Mouse (Mus musculus) lung, postnatal 25 days (tissue): ENCODE data around the gene Col9a2.
"Not testable (repeated sequence)": the region's sequence is repeated elsewhere in the genome, so short reads cannot be mapped to it uniquely, and the experiment has no call there.

Experiments
- DNase-seq: peaks from one replicate; pipeline ENCODE4 v3.0.0; 2022; ENCODE audit warnings: low spot score

Col9a2 gene

DNA sequence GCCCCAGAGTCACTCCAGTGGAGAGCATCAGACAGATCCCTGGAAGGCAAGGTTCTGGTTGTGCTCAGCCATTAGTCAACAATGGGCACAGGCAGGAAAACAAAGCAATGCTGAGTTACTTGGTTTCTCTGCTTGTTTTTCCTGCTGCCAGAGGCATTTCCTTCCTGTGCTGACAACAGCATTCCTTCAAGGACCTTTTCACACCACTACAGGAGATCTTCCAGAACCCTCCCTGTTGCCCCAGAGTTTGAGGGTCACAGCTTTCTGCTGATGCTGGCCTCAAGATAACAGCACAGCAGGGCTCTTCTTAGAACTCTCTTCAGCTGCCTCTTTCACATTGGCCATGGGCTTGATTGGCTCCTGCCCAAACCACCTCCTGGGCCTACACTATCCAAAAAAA lies 17.3 kb upstream of the Col9a2 start:
- no peak for DNase-seq

DNA sequence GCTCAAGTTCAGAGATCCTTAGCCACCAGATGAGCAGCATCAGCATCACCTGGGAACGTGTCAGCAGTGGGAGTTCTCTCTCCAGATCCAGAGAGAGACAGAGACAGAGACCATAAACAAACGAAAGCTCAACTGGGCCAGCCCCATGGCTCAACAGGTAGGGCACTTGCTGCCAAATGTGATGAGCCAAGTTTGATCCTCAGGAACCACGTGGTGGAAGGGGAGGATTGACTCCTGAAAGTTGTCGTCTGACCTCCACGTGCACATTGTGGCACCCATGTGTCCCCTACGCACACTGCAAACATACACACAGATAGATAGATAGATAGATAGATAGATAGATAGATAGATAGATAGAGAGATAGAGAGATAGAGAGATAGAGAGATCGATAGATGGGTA lies 15.7 kb upstream of the Col9a2 start:
- DNase-seq: no peak

DNA sequence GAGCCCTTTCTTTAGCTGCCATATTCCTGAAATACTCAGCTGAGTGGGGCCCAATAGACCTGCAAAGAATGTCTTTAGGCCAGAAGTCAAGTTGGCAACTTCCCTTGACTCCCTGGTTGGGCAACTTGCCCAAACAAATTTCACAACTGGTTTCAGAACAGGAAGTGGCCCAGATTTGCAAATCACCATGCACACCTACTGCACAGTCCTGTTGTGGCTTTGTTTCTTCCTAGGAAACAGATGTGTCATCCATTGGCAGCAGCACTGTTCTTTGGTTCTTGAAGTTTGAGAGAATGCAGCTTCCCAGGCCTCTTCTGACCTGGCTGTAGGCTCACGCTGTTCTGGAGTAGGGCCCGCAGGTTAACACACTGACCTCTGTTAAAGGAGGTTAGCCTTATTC lies 15.2 kb upstream of the Col9a2 start:
- DNase-seq: peak; percentile 88

DNA sequence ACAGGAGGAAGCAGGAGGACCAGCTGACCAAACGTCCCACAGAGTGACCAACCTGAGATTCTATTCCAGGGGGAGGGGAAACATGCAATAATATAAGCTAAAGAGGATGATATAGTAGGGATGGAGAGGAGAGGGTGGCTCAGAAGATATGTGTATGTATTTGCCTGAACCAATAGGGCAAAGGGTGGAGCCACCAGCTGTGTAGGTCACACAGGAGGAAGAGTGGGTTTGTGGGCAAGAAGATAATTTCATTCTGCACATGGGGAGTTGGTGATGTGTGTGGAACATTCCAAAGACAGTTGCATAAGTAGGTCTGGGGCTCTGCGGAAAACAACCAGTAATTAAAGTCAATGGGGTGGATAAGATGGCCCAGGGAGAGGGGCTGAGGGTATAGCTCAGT lies 13.5 kb upstream of the Col9a2 start:
- DNase-seq: no peak

DNA sequence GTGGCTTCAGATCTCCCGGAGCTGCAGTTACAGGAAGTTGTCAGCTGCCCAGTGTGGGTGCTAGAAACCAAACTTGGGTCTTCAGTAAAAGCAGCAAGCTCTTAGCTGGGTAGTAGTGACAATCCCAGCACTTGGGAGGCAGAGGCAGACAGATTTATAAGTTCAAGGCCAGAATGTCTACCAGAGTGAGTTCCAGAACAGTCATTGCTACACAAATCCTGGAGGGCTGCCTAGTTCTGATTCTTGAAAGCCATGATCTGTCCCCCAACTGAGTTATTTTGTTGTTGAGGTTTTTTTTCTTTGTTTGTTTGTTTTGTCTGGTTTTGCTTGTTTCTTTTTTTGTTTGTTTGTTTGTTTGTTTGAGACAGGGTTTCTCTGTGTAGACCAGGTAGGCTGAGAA lies 11.0 kb upstream of the Col9a2 start:
- DNase-seq: no peak

DNA sequence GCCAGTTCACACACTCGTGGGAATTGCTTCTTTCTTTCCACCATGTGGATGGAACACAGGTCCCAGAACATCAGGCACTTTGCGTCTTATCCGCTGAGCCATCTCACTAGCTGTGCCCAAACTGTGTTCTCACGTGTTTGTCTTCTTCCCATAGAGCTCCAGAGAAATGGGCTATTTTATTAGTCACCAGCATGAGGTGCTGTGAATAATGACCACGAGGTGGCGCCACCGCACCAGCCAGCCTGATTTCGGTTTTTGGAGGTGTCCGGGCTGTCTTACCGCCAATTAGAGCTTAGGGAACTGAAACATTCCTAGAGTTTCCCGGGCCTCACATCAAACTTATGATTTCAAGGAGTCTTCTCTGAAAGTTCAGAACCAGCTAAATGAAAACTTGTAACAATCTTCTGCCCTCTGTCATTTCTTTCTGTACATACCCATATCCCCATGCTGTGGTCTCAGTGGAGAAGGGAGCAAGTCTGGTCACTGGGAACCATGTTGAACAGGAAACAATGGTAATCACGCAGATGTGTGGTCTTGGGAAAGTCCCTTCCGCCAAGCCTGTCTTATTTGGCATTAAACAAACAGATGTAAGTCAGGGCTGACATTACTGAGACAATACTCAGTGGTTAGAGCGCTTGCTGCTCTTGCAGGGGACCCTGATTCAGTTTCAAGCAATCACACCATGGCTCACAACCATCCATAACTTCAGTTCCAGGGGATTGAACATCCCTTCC lies 10.4 kb upstream of the Col9a2 start:
- DNase-seq: peak; percentile 35

DNA sequence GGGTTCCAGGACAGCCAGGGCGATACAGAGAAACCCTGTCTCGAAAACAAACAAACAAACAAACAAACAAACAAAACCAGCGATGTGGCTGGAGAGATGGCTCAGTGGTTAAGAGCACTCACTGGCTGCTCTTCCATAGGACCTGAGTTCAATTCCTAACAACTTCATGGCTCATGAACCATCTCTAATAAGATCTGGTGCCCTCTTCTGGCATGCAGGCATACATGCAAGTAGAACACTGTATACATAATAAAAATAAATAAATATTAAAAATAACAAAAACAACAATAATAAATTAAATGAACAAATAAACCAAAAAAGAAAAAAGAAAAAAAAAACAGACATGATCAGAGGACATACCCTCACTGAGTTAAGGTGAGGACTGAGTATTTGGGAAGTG lies 9.6 kb upstream of the Col9a2 start:
- no peak for DNase-seq

DNA sequence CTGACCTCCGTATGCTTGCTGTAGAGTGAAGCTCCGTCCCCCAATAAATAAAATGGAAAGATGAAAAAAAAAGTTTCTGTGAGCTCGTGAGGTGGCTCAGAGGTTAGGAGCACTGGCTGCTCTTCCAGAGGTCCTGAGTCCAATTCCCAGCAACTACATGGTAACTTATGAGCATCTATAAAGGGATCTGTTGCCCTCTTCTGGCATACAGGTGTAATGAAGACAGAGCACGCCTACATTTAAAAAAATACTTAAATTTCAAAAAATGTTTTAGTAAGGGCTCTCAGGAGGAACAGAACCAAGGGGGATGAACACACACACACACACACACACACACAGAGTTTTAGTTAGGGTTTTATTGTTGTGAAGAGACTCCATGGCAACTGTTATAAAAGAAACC lies 7.7 kb upstream of the Col9a2 start:
- no peak for DNase-seq

DNA sequence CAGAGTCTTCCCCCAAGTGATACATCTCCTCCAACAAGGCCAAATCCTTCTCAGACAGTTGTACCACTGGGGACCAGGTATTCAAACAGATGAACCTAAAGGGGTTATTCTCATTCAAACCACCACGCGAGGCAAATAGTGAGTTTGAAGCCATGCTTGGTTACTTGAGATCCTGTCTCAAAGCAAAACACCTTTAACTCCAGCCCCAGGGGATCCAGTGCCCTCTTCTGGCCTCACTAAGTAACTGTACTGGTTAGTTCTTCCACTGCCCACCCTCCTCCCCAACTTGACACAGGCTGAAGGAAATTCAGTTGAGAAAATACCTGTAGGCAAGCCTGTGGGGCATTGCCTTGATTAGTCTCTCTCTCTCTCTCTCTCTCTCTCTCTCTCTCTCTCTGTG lies 6.2 kb upstream of the Col9a2 start:
- no peak for DNase-seq

DNA sequence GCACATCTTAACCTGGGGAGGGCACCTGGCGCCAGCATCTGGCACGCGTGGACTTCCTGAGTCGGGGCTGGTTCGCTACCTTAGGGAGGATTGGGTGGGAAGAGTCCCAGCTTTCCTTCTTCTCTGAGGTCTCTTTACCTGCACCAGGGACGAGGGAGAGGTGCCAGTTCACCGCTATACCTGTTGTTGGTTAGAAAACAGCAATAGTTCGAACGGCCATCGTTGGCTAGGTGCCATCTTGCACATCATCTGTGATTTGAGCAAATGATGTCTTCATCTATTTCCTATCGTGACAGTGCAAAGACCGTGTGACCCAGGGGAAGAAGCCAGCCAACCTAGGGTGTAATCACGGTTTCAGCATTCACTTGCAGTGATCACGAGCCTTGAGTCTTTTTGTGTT lies 1.1 kb downstream of the Col9a2 start:
- DNase-seq: no peak

DNA sequence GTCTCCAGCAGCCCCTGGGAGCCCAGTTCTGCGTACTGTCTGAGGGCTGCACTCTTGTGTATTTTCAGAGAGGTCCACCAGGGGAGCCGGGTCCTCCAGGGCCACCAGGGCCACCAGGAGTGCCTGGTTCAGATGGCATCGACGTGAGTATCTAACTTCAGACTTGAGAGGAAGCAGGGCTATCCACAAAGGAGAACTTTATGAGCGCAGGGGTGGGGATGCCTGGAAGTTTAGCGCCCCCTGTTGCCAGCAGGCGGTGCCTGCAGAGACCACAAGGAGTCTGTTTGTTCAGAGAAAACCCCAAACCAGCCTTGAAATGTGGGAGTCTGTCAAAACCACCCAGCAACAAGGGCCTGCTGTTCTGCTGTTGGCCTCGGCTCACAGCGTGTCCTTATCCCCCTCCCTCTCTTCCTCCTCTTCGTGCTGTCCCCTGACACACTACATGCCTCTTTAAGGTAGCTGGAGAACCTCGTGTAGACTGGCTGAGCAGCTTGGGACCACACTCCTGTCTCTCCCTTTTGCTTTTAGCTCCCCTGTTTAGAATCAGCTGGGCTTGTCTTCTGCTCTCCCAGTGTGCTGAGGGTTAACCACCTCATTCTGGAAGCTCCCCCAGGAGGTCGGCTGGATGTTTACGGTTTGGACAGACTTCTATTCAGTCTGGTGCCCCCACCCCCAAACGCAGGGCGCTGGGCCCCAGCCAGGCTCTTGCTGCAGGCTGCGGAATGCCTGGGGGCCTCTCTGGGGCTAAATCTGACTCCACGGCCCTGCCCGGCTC lies 1.9 kb downstream of the Col9a2 start:
- DNase-seq: peak; percentile 46

DNA sequence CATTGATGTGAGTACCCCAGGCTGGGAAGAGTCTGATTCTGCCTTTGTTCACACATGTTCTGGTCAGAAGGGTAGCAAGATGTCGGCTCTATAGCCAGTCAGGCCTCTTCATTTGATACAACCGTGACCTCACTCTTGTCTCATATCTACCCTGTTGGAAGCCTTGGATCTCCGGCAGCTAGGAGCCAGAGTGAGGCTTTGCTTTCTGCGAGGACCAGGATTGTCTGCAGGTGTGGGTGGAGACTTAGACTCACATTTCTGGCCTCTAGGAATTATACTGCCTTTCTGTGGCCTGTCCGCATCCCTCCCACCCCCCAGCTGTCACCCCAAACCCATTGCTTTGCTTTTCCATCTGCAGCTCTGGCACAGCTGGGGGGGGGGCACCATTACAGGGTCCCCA lies 3.3 kb downstream of the Col9a2 start:
- no peak for DNase-seq

DNA sequence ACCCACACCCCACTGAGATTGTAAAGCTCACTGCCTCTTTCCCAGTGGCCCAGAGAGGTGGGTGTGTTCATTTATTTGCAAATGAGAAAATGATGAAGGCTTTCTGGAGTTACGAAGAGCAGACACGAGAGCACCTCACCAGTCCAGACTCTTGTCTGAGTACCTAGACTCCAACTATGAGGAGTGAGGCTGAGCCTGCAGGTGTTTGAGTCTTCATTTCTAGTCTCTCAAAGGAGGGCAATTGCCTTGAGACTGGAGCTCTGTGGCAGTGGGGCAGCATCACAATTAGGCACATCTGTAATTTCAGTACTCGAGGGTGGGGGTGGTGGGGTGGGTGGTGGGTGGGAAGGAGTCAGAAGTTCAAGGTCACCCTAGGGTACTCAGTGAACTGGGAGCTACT lies 3.8 kb downstream of the Col9a2 start:
- no peak for DNase-seq

DNA sequence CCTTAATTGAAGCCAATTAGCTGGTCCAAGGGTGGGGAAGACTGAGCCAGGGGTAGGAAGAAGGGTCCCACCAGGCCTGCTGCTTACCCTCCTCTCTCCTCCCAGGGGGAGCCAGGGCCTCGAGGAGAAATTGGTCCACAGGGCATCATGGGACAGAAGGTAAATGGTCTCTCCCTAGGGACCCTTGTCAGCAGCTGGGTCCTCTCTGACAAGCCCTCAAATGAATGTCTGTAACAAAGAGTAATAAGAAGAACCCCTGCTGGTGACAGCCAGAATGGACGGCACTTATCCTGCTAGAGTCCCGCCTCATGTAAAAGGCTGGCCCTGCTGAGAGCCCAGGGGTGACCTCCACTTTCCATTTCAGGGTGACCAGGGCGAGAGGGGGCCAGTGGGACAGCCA lies 12.7 kb downstream of the Col9a2 start:
- no peak for DNase-seq

DNA sequence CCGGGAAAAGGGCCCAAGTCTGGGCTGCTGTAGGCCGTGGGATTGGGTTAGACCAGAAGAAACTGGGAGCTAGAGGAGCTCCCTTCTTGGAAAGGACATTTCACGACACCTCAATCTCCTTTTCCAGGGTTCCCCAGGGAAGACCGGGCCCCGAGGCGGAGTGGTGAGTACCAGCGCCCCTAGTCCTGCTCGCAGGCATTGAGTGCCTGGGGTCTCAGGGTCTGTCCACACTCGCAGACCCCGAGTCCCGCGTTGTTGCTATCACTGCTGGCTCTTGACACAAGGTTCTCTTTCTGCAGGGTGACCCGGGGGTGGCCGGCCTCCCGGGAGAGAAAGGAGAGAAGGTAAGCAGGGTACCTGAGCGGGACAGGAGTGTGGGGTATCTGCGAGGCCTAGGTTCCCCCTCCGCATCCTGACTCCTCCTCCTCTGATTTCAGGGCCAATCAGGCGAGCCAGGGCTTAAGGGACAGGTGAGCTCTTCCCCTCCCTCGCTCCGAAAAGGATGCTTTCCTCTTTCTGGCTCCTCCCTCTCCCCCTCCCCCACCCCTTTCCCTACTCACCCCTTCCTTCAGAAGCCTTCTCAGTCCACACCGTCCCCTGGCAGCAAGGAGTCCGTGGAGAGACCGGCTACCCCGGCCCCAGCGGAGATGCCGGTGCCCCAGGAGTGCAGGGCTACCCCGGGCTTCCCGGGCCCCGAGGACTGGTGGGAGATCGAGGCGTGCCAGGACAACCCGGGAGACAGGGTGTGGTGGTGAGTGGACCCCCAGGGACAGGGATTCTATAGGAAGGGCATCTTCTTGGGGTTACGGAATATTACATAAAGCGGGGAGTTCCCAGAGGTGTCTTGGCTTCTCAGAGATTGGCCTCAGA lies 13.5 kb downstream of the Col9a2 start:
- no peak for DNase-seq

DNA sequence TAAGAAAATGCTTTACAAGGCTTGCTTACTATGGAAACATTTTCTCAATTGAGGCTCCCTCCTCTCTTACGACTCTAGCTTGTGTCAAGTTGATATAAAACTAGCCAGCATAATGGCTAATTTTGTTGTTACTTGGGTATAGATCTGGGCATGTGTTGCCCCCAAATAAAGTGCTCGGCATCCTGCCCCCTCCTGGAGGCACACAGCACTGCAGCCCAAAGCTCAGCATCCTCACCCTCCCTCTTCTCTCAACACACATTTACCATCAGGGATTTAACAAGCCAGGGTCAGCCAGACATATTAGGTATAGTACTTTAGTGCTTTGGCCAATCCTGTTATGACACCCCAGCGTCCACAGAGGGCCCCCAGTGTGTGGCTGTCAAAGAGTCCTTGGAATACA lies 17.2 kb downstream of the Col9a2 start:
- no peak for DNase-seq

DNA sequence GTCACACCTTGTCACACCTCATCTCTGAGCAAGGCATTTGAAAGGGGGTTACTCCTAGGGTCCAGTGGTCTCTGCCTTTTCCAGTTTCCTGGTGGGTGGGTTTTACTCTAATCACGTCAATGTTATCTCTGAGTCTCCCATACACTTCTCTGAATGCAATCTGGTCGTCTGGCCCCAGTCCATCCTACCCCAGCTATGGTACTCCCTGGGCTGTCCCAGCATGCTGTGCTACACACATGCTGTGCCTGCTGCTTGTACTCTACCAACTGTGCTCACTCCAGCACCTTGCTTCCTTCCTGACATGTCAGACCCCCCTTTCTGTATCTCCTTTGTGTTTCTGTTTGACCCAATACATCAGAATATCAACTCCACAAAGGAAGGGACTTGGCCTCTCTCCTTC lies 17.8 kb downstream of the Col9a2 start:
- no peak for DNase-seq

DNA sequence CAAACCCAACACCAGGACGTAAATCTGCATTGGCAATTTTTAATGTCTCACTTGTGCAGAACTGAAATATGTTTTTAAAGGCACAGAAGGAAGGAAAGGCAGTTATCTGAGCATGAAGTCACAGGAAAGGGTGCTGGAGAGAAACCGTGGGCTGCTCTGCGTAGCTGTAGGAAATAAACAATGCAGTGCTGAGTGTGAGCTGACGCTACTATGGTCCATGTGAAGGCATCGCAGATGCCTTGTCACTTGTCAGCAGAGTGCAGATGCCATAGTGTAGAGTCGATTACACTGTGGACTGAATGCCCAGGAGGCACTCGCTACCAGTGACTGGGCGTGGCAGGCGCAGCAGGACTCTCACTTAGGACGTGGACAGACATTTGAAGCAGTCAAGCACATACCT lies 20.0 kb downstream of the Col9a2 start:
- not testable (repeated sequence) for DNase-seq

DNA sequence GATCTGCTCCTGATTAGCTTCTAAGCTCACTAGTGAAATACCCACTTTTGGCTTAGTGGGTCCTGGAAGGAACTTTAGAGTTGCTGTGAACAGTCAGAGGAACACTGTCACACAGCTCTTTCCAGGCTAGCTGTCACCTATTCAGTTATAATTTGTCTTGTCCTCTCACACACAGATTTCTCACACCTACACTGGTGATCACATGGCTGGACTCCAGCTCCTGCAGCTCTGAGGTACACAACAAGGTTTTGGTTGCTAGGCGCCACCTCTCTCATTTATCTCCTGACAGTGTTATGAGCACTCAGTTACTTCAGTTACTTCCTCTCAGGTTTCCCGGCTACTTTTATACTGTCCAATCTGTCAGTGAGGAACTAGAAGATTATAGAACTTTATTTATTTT lies 26.2 kb downstream of the Col9a2 start:
- DNase-seq: no peak

DNA sequence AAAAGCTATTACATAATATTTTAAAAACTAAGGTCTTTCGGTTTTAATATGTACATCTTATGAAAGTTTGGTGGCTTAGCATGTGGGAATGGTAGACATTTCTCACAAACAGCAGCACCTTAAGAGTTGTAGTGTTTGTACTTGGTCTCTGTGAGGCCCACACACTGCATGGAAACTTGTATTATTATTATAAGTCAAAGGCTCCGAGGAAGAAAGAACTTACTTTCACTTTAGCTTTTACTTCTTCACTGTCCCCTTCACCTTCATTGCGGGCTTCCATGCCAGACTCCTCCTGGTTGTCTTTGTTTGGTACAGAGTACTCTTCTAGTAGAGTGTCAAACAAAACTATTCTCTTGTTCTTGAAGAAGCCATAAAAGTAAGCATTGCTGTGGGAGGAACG lies 35.1 kb downstream of the Col9a2 start:
- no peak for DNase-seq

DNA sequence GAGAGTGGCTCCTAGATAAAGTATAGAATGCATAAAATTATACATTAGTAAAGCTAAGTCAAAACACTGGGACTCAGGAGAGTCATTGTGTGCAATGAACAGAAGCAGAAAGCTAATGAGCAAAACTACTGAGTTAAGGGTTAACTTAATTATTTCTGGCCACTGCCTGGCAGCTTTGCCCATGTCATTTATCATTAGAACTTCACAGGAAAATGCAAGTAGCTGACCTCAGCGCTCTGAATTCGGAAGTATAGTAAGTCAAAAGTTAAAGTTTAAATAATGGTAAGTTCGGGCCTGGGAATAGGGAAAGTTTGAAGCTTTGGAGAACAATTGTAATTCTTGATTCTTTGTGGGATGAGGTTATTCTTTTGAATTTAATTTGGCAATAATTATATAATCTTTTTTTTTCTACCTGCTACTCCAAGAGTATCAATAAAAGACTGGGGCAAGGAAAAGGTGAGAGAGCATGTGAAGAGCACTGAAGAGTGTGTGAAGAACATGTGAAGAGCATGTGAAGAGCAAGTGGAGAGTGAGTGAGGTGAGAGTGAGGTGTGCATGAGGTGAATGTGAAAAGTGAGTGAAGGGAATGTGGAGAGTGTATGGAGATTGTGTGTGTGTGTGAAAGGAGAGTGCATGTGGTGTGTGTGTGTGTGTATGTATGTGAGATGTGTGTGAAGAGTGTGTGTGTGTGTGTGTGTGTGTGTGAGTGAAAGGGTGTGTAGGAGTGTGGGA lies 38.9 kb downstream of the Col9a2 start:
- no peak for DNase-seq

DNA sequence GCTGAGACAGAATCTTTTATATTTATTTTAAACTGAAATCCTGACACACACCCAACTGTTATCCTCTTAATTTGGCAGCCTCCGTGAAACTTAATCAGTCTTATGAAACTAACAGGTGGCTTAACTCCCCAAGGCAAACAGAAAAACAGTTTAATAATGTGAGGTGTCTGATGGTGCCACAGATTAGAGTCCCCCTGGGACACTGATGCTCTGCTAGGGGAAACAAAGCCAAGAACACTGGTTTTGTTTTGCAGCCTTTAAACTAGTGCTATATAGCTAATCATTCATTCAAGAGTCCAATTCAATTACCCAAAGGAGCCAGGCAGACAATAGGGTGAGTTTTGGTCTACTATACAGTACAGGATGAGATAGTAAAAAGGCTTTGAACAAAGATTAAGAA lies 41.2 kb downstream of the Col9a2 start:
- no peak for DNase-seq
